Mouse (Mus musculus) left cerebral cortex, postnatal 36 days (tissue): ENCODE data around the gene Rab10. TPM values are rescaled to one million over a fixed set of nuclear protein-coding genes. Genes with fewer than 3 reads are reported as not detected.

Source experiments
- DNase-seq, 2 experiments: peaks; one replicate each; pipeline ENCODE4 v3.0.0; 2021 to 2022; ENCODE audit warnings: low spot score in 2 of 2, mixed read lengths in 1 of 2
- intact Hi-C: fragments of 180-260 bp; cut with DNase I; formaldehyde crosslinking; loops from one replicate; pipeline ENCODE4 v1.15.1; 2025
- total RNA-seq, 2 experiments: library from RNA; stranded (reverse); gene quantifications; 2 replicates each; pipeline ENCODE4 v1.2.3; 2021

Gene Rab10
- total RNA-seq = 100 to 1,000 TPM; 134 to 144 TPM

DNA sequence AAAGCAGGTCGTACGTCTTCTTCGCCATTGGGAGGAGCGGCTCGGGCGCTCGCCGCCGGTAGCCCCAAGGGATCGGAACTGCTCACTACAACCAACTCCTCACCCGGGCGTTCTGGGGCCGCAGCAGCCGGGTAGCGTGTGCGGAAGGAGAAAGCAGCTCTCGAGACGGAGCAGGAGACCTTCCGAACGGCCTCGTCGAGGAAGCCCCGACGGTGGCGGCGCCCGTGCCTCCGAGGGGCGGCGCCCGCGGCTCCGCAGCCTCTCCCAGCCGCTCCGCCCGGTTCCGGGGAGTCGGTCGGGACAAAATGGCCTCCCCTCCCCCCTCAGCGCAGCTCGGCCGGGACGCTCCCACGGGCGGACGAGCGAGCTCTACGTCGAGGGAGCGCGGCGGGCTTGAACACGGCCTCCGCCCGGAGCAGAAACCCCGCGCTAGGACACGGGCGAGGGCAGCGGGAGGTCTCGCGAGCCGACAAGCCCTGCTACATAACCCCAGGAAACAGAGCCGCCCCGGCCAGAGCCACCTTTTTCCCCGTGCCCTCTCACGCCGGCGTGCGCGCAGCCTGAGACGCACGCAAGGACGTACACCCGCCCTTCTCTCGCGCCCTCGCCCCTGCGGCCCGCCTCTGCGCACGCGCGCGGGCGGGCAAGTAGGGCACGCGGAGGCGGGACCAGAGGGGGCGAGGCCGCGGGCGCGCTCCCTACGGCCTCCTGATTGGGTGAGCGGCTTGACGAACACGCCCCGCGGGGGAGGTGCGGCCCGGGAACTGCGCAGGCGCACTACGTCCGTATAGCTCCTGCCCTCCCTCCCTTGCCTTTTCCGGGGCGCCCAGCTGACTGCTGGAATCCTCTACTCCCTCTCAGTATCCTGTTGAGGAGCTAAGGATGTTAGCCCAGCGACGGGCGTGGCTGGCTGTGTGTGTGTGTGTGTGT is at the start of gene Rab10:
Gene Rab10 (minus strand): TSS at position 579 of the 930 bp plus-strand sequence.
- intact Hi-C loops = loop anchor here (2.0 kb wide), 2 partner anchors 55 to 73 kb away; partner anchors contain the start of gene Kif3c
- peak; percentile 99 to 100 for DNase-seq

DNA sequence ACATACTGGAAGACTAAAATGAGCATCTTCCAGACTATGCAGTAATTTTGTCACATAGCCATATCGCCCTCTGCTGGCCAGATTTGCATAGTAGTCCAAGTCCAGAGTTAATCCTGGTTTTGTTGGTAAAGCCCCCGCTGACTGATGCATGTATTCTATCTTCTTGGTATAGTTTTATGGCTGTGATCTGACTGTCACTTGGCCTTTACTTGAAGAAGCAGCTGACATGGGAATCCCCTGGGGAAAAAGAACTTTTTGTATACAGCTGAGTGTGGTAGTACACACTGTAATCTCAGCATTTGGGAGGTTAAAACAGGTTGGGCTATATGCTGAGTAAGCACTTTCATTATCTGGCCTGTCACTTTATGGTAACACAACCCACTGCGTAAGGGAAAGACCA is 49.5 kb upstream of the Rab10 start:
- intact Hi-C loops = loop anchor here (5.0 kb wide), 1 partner anchor 33 kb away; no protein-coding TSS in a partner anchor

DNA sequence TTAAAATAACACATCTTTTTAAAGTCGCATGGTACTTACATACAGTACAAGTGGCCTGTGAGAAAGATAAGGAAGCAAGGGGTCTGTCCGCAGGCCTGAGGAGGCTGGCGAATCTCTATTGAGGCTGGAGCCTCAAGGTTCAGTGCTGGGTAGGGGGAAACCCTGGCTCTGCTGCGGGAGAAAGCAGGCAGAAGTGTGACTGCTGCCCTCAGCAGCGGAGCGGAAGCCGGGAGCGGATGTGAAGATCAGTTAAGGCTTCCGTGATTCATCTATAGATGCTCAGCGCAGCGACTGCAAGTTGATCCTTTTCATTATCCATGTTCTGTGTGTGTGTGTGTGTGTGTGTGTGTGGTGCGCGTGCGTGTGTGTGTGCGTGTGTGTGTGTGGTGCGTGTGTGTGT is 47.1 kb upstream of the Rab10 start:
- intact Hi-C loops = loop anchor here (5.0 kb wide), 1 partner anchor 35 kb away; no protein-coding TSS in a partner anchor
- no peak for DNase-seq

More for the DNA sequence above, 49.5 kb upstream of the Rab10 start:
- peak; percentile 57 to 79 for DNase-seq

DNA sequence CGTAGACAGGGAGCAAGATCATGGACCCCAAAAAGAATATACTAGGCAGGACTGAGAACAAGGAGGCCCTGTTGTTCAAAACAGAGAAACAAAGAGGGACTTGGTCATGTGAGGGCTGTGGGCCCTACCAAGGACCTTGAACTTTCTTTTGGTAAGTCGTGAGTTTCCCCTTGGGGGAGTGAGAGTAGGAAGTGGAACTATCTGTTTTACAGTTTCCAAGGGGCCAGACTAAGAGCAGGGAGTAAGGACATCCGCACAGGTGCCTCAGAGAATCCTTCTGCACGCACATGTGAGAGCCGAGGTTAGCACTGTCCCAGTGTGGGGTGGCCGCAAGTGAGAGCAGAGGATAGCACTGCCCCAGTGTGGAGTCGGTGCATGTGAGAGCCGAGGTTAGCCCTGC is 45.3 kb upstream of the Rab10 start:
- DNase-seq = no peak
- intact Hi-C loops = loop anchor here (5.0 kb wide), 1 partner anchor 37 kb away; no protein-coding TSS in a partner anchor

DNA sequence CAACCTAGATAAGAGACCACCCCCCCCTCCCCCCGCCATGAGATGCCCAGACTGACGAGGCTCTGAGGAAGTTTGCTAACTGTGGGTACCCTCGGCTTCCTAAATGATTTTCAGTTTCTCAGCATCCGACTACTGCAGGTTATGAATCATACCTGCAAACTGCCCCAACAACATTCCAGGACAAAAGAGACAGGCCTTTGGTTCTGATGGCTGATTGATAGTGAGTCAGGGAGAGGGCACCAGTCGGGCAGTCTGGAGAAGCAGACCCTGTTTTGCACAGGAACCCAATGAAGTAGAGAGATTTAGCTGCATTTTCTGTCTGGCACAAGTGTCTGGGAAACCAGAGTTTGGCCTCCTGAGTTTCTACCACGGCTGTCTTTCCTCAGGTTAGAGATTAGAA is 42.4 kb upstream of the Rab10 start:
- intact Hi-C loops = no loop called here
- DNase-seq = no peak

DNA sequence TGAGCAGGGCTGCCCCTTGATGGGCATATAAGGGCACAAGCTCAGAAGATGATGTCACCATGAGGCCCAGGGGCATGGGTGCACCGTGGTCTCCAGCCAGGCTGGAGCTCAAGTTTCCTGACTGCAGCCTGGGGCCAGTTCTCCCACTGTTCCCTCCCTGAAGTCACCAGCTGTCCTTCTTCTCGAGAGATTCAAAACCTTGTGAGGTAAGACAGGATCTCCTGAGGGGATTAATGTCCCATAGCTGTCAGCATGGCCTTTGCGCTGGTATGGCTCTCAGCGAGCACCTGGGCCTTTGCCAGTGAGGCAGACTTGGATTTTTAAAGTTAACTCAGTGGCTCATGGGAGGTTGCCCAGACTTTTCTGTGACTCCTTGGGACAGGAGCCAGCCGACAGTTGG is 40.4 kb upstream of the Rab10 start:
- no peak for DNase-seq
- intact Hi-C loops = no loop called here

DNA sequence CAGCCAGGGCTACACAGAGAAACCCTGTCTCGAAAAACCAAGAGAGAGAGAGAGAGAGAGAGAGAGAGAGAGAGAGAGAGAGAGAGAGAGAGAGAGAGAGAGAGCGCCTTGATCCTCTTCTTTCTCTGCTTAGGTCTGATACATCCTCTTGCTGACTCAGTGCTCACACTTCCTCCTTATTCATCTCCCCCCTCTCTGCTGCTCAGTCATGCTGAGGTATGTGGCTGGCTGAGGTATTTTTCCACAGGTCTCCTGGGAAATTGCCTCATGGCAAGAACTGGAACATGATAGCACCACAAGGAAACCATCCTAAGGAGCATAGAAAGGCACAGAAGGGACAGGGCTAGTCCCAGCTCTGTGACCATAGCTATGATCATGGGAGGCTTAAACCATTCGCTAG is 39.6 kb upstream of the Rab10 start:
- intact Hi-C loops = no loop called here
- DNase-seq = no peak

DNA sequence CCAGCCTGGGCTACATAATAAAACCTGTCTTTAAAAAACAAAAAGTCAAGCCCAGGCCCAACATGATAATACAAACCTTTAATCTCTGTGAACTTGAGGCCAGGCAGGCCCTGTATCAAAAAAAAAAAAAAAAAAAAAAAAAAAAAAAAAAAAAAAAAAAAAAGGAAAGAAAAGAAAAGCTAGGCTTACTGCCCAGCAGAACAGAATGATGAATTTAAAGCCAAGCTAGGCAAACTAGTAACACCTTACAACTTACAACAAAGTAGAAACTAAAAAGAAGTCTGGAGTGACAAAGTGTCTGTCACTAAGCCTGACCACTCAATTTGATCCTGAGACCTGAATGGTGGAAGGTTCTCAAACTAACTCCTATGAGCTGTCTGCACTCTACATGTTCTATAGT is 37.9 kb upstream of the Rab10 start:
- intact Hi-C loops = no loop called here
- no peak for DNase-seq

DNA sequence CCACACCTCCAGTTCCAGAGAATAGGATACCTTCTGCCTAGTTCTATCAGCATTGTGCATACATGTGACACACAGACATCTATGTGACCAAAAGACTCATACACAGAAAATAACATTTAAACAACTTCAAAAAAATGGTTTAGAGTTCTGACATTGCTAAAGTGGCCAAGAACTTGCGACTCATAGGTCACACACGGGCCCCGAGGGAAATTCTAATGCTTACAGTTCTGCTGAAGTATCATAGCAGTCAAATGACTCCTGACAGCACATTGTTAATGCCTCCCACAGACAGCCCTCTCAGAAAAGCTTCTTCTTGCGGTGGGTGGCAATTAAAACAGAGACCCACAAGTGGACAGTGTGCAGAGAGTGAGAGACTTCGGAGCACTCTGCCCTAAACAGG is 35.3 kb upstream of the Rab10 start:
- intact Hi-C loops = no loop called here
- no peak for DNase-seq

DNA sequence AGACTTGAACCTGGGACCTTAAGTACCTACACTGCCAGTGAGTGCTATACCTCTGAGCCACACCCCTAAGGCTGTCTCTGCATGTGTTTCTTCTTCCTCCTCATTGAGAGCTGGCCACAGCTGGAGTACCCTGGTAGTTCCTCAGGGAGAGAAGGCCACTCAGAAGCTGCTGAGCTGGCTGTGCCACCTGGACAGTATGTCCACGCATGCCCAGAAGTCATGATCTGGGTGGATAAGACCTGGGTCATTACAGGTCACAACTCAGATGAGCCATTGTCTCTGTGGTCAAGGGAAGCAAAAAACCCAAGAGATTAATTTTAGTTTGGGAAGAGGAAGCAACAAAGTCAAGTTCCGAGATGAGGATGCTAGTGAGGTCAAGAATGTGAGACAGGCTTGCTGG is 34.4 kb upstream of the Rab10 start:
- intact Hi-C loops = no loop called here

DNA sequence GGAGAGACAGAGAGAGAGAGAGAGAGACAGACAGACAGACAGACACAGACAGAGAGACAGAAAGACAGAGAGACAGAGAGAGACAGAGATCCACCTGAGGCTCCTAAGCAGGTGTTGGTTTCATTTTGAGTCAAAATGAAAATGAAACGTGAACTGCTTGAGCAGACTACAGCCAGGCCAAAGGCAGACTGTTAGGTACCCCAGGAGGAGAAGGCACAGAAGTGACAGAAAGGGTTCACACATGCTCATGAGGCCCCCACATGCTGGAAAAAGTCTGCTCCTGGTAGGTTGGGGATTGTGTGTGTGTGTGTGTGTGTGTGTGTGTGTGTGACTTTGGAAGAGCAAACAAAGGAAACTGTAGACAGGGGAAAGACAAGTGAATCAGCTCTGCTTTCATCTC is 29.2 kb upstream of the Rab10 start:
- intact Hi-C loops = no loop called here
- DNase-seq = no peak

More for the DNA sequence above, 34.4 kb upstream of the Rab10 start:
- no peak for DNase-seq

DNA sequence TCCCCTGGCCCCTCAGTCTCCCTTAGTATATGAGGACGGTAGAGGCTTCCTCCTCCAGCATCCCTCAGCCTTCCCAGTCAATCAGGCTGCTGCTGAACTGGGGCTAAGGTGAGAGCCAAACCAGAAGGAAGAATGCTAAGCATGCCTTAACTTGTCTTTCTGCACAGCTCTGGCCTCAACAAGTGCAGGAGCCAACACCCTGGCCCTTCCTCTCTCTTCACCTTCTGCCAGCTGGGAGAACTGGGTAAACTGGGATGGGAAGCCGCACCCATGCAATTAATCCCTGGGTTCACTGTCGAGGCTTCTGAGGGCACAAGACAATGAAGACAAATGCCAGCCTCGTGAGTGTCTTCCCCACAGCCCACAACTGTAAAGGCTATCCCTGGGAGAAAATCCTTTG is 19.9 kb upstream of the Rab10 start:
- intact Hi-C loops = no loop called here
- no peak for DNase-seq

DNA sequence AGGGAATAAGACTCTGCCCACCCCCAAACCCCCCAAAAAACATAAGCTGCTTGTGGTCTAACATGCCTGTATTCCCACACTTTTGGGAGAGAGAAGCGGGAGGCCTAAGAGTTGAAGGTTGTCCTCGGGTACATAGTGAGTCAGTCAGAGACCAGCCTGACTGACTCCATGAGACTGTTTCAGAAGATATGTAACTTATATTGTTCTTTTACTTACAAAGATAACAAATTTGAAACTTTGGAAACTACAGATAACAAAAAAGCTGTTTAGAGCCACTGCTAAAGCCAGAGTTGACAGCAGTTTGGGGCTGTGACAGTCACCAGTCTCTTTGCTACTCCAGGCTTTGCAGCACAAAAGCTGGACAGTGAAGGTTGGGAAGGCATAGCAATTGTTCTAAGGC is 15.5 kb upstream of the Rab10 start:
- no peak for DNase-seq
- intact Hi-C loops = no loop called here

DNA sequence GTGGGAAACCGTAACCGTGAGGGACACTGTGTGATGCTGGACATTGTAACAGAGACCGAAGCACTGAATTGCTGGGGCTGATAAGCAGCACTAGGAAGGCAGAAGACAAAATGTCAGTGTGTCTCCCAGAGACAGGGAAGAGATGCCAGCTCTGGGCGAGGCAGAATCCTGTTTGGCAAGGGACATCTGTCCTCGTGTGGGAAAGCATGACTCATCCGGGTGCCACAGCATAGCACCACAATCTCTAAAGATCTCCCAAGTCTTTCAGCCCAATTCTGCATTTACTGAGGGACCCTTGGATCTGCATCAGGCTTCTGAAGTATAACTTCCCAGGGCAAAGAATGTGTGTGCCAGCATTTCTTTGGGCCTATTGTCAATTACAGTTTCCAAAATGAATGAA is 13.5 kb upstream of the Rab10 start:
- intact Hi-C loops = no loop called here
- DNase-seq = peak; percentile 59

DNA sequence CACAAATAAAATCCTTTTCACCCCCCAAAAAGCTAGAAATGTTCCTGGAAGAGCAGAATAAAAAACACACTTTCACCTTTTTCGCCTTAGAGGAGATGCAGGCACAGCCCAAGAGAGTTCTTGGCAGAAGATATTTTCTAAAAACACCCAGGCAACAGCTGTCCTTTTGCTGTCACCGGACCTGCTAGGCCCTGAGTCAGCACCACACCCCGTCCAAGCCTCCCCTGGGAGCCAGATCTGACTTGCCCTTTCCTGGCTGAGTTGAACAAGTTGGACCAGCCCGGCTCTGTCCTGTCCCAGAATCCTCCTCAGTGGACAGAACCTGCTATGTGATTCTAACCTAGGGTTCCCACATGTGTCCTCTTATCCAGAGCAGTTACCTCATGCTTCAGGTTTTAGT is 9.6 kb upstream of the Rab10 start:
- intact Hi-C loops = no loop called here
- DNase-seq = no peak

DNA sequence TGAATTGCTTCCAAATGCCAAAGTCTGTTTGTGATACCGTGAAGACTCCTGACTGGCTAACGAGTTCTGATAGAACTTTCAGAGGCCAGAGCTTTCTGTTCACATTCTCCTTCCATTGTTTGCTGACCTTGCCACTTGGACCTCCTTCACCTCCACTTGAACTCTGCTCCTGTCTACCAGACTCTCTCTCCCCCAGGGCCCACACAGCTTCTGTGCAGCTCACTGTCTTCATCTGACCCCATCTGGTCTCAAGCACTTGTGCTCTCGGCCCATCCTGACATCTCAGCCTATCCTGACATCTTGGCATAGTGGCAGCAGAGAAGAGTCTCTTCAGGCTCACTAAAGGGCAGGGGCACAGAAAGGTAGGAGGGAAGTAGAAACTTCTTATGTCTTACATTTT is 7.2 kb upstream of the Rab10 start:
- intact Hi-C loops = no loop called here
- no peak for DNase-seq

DNA sequence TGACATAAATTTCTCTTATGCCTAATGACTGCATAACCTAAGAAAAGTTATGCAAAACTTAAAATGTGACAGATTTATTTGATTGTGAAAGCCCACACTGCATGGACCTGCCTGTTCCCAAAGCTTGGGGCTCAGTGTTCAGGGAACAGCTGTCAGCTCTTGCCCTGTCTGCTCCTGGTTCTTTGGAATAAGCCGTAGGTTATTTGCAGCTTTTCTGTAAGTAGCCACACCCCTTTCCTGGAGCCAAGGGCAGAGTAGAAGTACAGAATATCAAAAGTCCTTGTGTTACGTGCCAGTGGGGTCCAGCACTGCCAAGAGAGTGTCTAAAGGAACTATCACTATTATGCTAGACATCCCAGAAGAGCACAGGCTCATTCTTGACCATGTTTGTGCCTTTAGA is 6.3 kb upstream of the Rab10 start:
- intact Hi-C loops = no loop called here
- no peak for DNase-seq

DNA sequence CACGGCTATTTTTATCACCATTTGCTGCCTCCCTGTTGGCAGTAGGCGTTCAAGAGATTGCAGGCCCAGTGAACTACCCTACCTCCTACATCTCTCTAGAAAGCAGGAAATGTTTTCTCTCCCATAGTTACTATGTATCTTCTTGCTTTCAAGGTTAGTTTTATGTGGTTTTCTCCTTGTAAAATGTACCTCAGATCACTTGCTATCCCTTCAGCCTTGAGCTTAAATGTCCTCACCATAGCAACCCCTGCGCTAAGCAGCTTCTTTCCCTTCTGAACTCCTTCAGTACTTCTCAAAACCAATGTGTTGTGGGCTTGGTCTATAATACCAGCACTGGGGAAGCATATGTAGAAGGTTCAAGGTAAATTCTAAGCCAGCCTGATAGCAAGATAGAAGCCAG is 3.1 kb upstream of the Rab10 start:
- intact Hi-C loops = no loop called here
- no peak for DNase-seq

DNA sequence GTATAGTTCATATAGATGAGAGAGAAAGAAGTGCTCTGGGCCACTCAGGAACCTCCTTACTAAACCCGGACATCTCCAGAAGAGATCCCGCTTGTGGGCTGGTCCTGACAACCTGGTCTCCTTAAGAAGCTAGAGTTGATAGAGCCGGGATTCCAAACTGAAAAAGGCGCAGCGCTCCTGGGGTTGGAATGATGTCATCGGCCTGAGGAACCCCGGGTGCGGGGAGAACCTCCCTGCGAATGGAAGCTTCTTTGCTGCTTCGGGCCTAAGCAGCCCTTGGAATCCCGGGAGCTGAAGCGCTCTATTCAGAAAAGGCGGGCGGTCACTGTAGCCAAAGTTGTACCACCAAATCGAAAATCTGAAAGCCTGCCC is 538 bp upstream of the Rab10 start:
- DNase-seq = no peak
- intact Hi-C loops = loop anchor here (2.0 kb wide), 1 partner anchor 54 kb away; the partner anchor contains the start of gene Kif3c

DNA sequence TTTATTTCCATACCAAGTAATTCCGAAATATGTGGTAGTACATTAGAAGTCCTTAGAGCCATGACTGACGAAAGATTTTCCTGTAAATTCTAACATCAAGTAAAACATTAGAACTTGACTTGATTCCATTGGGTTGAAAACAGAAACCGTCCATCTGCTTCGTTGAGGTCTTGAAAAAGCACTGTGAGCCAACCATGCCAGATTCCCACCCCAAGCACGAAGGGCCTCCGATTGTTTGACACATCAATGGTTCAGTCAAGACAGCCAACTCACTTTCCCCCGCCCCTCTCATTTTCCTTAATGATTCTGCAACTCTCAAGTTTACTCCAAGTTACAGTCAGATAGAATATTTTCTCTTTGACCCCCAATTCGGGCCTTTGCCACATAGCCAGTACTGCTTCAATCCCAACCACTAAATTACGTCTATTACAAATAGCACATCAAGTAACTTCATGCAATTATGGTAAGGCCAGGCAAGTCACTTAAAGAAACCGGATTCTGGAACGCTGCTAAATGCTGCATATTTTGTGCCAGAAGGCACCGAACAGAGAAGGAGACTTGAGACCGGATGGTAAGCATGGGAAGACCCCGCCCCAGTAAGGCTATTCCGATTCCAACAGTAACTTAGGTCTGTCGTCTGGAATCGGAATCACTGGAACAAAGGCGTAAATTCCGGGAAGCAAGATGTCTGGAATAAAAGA is 1.1 kb downstream of the Rab10 start:
- intact Hi-C loops = loop anchor here (2.0 kb wide), 1 partner anchor 72 kb away; no protein-coding TSS in a partner anchor
- no peak for DNase-seq

DNA sequence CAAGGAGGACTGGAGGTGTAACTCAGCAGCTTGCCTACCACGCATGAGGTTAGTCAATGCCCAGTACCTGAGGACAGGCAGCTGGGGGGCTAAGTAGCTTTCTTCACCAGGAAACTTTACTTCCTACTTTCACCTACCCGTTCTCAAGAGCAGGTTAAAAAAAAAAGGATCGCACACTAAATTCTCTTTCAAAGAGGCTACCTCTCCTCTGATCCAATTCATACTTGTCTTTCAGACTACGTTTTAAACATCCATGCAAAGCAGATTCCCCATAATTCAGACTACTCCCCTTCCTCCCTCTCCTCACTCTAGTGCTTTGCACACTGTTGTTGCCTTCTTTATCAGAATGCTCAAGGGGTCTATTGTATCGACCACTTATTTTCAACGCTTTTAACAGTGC is 2.2 kb downstream of the Rab10 start:
- no peak for DNase-seq
- intact Hi-C loops = no loop called here
